Mouse (Mus musculus) CH12.LX (cell line): ENCODE measurements around the gene Dtnb.

Experiments
- CHD2 ChIP-seq: IDR thresholded peaks from 2 replicates; pipeline ENCODE4 v1.6.1; 2011; ENCODE audit warnings: low read length, improper control_type of control experiment
- CTCF ChIP-seq, 2 experiments: IDR thresholded peaks in 1 of 2; conservative IDR thresholded peaks in 1 of 2; 2 replicates each; pipeline ENCODE4 v1.5.1; 2011 to 2012; ENCODE audit warnings: low read depth in 2 of 2, low read length in 2 of 2, improper control_type of control experiment in 1 of 2, inconsistent platforms in 1 of 2, mild to moderate bottlenecking in 1 of 2, moderate library complexity in 1 of 2
- EP300 ChIP-seq: IDR thresholded peaks from 2 replicates; pipeline ENCODE4 v1.6.1; 2011; ENCODE audit warnings: low read length, improper control_type of control experiment
- MAFK ChIP-seq: IDR thresholded peaks from 2 replicates; pipeline ENCODE4 v1.6.1; 2011; ENCODE audit warnings: low read length, improper control_type of control experiment; ENCODE audit not compliant: insufficient replicate concordance
- MAX ChIP-seq: IDR thresholded peaks from 2 replicates; pipeline ENCODE4 v1.6.1; 2011; ENCODE audit warnings: low read length, improper control_type of control experiment
- TBP ChIP-seq: conservative IDR thresholded peaks from 2 replicates; pipeline ENCODE4 v1.6.1; 2011; ENCODE audit warnings: low read depth, low read length, improper control_type of control experiment
- TCF12 ChIP-seq: IDR thresholded peaks from 2 replicates; pipeline ENCODE4 v1.6.1; 2014; ENCODE audit warnings: low read depth, mild to moderate bottlenecking, inconsistent platforms, low read length, improper control_type of control experiment
- ZKSCAN1 ChIP-seq: IDR thresholded peaks from 2 replicates; pipeline ENCODE4 v1.6.1; 2012; ENCODE audit warnings: low read depth, inconsistent platforms, low read length, improper control_type of control experiment, borderline replicate concordance

GRCm38 (mm10) chr12:3825714-3826080, 253.5 kb downstream of the Dtnb start:
- TF ChIP-seq ZKSCAN1 (no peak), CTCF (conservative IDR thresholded peaks at IDR 0.05 in 1 of 2, IDR thresholded peaks at IDR 0.05 in 1 of 2; ENCODE audit: low read depth in 2 of 2, low read length in 2 of 2) (no peak), TBP (no peak), MAFK (no peak), TCF12 (no peak), CHD2 (no peak), MAX (no peak), EP300 (no peak)
